Mouse (Mus musculus) B cell, adult 2 months (primary cell): ENCODE data around the gene Cadm2.

Source experiments
- DNase-seq, 2 experiments: peaks; one replicate each; pipeline ENCODE4 v3.0.0; 2022

Gene Cadm2

GRCm38 (mm10) chr16:67482542-67482941, 138.2 kb downstream of the Cadm2 start:
- no peak for DNase-seq

GRCm38 (mm10) chr16:67467041-67467440, 153.7 kb downstream of the Cadm2 start:
- no peak for DNase-seq

- no peak for DNase-seq
These were observed 184.4 kb downstream of the Cadm2 start for GRCm38 (mm10) chr16:67436301-67436700.

GRCm38 (mm10) chr16:67425371-67425770, 195.3 kb downstream of the Cadm2 start:
- DNase-seq, result no peak

GRCm38 (mm10) chr16:67410926-67411325, 209.8 kb downstream of the Cadm2 start:
- no peak for DNase-seq

GRCm38 (mm10) chr16:67410482-67410881, 210.2 kb downstream of the Cadm2 start:
- no peak for DNase-seq

GRCm38 (mm10) chr16:67367745-67368144, 253.0 kb downstream of the Cadm2 start:
- DNase-seq, result no peak

GRCm38 (mm10) chr16:67348011-67348410, 272.7 kb downstream of the Cadm2 start:
- no peak for DNase-seq

- DNase-seq, result no peak
These were observed 273.1 kb downstream of the Cadm2 start for GRCm38 (mm10) chr16:67347561-67347960.

GRCm38 (mm10) chr16:67346621-67347290, 274.0 kb downstream of the Cadm2 start:
- no peak for DNase-seq

GRCm38 (mm10) chr16:67344194-67344593, 276.5 kb downstream of the Cadm2 start:
- no peak for DNase-seq

- no peak for DNase-seq
These were observed 309.7 kb downstream of the Cadm2 start for GRCm38 (mm10) chr16:67311033-67311432.

- DNase-seq, result no peak
These were observed 336.0 kb downstream of the Cadm2 start for GRCm38 (mm10) chr16:67284664-67285063.

- DNase-seq, result no peak
These were observed 377.1 kb downstream of the Cadm2 start for GRCm38 (mm10) chr16:67243598-67243997.

- DNase-seq, result no peak
These were observed 385.8 kb downstream of the Cadm2 start for GRCm38 (mm10) chr16:67234862-67235261.

- no peak for DNase-seq
These were observed 394.0 kb downstream of the Cadm2 start for GRCm38 (mm10) chr16:67226696-67227095.

GRCm38 (mm10) chr16:67203329-67203728, 417.4 kb downstream of the Cadm2 start:
- DNase-seq, result no peak

- no peak for DNase-seq
These were observed 427.8 kb downstream of the Cadm2 start for GRCm38 (mm10) chr16:67192852-67193415.

- DNase-seq, result no peak
These were observed 428.3 kb downstream of the Cadm2 start for GRCm38 (mm10) chr16:67192395-67192794.

GRCm38 (mm10) chr16:67186322-67186721, 434.4 kb downstream of the Cadm2 start:
- no peak for DNase-seq

- DNase-seq, result no peak
These were observed 437.8 kb downstream of the Cadm2 start for GRCm38 (mm10) chr16:67182958-67183357.

- no peak for DNase-seq
These were observed 445.3 kb downstream of the Cadm2 start for GRCm38 (mm10) chr16:67175386-67175785.

GRCm38 (mm10) chr16:67162211-67162790, 458.4 kb downstream of the Cadm2 start:
- no peak for DNase-seq

- no peak for DNase-seq
These were observed 495.9 kb downstream of the Cadm2 start for GRCm38 (mm10) chr16:67124811-67125210.
